Mouse (Mus musculus): ENCODE measurements around the gene Mogs. TPM values are rescaled to one million over a fixed set of nuclear protein-coding genes. Genes with fewer than 3 reads are reported as not detected.

Mogs gene
- polyA plus RNA-seq, 1 experiment from 2014 or later: 13.7 TPM

DNA sequence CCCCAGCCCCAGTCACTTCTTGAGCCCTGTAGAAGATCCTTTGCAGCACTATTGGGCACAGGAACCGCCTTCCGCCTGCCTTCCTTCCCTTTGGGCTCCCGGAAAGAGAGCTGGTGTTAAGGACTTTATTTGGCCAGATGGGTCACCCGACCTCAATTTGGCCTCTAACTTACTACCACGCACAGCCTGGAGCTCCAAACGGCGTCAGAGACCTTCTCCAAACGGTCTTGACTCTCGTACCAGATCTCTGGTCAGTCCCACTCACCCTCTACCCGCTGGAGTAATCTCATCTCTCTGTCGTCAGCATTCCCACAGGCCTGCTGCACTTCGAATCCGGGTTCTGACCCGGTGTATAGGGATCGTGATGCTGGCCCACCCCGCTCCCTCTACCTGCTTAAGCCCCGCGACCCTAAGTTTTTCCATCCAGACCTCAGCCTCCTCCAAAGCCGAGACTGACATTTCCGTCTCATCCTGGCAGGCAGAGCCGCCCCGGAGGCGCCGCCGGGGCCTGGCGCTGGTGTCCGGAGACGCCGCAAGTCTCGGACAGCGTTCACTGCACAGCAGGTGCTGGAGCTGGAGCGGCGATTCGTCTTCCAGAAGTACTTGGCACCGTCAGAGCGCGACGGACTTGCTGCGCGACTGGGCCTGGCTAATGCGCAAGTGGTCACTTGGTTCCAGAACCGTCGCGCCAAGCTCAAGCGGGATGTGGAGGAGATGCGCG is 27.9 kb upstream of the Mogs start:
- peak; percentile 8; the same call in 1 of the 2 replicates for ATAC-seq (ENCODE audit: low read depth)
- no peak overlapping the region for H3K27ac ChIP-seq (ENCODE audit: low read length)
- H3K9ac ChIP-seq (ENCODE audit: low read length): peak overlapping the region; percentile 27; the same call in 1 of the 2 replicates
- WGBS: 2% methylated on average over 47 of the region's 47 CpGs
- peak overlapping the region; percentile 32 for H3K4me3 ChIP-seq (ENCODE audit: low read length)
- H3K27me3 ChIP-seq (ENCODE audit: control insufficient read depth, insufficient read depth, low read depth, low read length): peaks cover 66% of the 10 kb centered on the region
- no peaks in the 10 kb centered on the region for H3K9me3 ChIP-seq (ENCODE audit: control insufficient read depth, low read length)
- peaks cover 12% of the 10 kb centered on the region for H3K4me1 ChIP-seq (replicated peaks; ENCODE audit: control insufficient read depth, insufficient read depth, low read length)
- peak overlapping the region; percentile 43 for H3K4me2 ChIP-seq (ENCODE audit: low read depth, low read length)
- no peaks in the 10 kb centered on the region for H3K36me3 ChIP-seq (ENCODE audit: control insufficient read depth, insufficient read depth, low read length)

DNA sequence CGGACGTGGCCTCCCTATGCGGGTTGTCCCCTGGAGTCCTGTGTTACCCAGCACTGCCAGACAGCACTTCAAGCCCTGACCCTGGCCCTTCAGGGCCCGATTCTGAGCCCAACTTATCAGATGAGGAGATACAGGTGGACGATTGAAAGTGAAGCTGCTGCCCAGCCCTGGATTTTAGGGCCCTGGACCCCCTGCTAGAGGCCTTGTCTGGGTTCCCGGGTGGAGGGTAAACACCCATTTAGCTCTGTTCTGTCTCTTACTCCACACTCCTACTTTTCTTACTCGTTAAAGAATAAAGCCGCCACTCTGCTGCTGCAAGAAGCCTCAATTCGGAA is 27.4 kb upstream of the Mogs start:
- peaks cover 12% of the 10 kb centered on the region for H3K4me1 ChIP-seq (replicated peaks; ENCODE audit: control insufficient read depth, insufficient read depth, low read length)
- WGBS: 13% methylated on average over 9 of the region's 9 CpGs
- ATAC-seq (ENCODE audit: low read depth): no peak
- H3K27ac ChIP-seq (ENCODE audit: low read length): no peak overlapping the region
- H3K36me3 ChIP-seq (ENCODE audit: control insufficient read depth, insufficient read depth, low read length): no peaks in the 10 kb centered on the region
- H3K9me3 ChIP-seq (ENCODE audit: control insufficient read depth, low read length): no peaks in the 10 kb centered on the region
- H3K4me3 ChIP-seq (ENCODE audit: low read length): peak overlapping the region; percentile 32; the same call in 1 of the 2 replicates
- no peak overlapping the region; the same call in 1 of the 2 replicates for H3K9ac ChIP-seq (ENCODE audit: low read length)
- H3K27me3 ChIP-seq (ENCODE audit: control insufficient read depth, insufficient read depth, low read depth, low read length): peaks cover 63% of the 10 kb centered on the region
- H3K4me2 ChIP-seq (ENCODE audit: low read depth, low read length): peak overlapping the region; percentile 43

GRCm38 (mm10) chr6:83092416-83093127 is 22.7 kb upstream of the Mogs start:
- peaks cover 3% of the 10 kb centered on the region; the same call in 1 of the 2 replicates for H3K9me3 ChIP-seq (ENCODE audit: control insufficient read depth, low read length)
- H3K27ac ChIP-seq (ENCODE audit: low read length): peak overlapping the region; percentile 24
- H3K9ac ChIP-seq (ENCODE audit: low read length): no peak overlapping the region
- 20% methylated on average over 6 of the region's 6 CpGs for WGBS
- H3K4me1 ChIP-seq (replicated peaks; ENCODE audit: control insufficient read depth, insufficient read depth, low read length): peaks cover 4% of the 10 kb centered on the region
- ATAC-seq (ENCODE audit: low read depth): peak; percentile 64
- H3K27me3 ChIP-seq (ENCODE audit: control insufficient read depth, insufficient read depth, low read depth, low read length): peaks cover 19% of the 10 kb centered on the region
- no peak overlapping the region for H3K4me2 ChIP-seq (ENCODE audit: low read depth, low read length)
- no peak overlapping the region for H3K4me3 ChIP-seq (ENCODE audit: low read length)
- H3K36me3 ChIP-seq (ENCODE audit: control insufficient read depth, insufficient read depth, low read length): no peaks in the 10 kb centered on the region

DNA sequence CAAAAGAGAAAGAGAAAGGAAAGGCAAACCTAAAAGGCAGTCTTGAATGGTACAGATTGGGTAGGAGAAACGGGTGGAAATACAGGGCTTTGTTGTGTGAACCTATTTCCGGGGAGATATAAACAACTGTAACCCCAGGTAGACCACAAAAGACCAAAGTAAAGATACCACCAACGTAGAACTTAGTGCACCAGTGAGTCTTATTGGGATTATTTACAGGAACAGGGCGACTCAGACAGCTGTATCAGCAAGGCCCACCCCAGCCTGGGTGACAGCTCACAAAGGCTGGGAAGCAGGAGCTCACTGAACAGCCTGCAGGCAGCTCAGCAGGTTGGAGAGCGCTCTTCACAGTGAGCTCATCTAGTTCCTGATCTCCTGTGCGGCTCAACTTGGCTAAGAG is 19.3 kb upstream of the Mogs start:
- H3K4me1 ChIP-seq (replicated peaks; ENCODE audit: control insufficient read depth, insufficient read depth, low read length): no peaks in the 10 kb centered on the region
- peaks cover 3% of the 10 kb centered on the region; the same call in 1 of the 2 replicates for H3K9me3 ChIP-seq (ENCODE audit: control insufficient read depth, low read length)
- H3K36me3 ChIP-seq (ENCODE audit: control insufficient read depth, insufficient read depth, low read length): no peaks in the 10 kb centered on the region
- H3K4me3 ChIP-seq (ENCODE audit: low read length): no peak overlapping the region
- no peak for ATAC-seq (ENCODE audit: low read depth)
- 48% methylated on average over 6 of the region's 6 CpGs for WGBS
- no peak overlapping the region for H3K27ac ChIP-seq (ENCODE audit: low read length)
- no peaks in the 10 kb centered on the region for H3K27me3 ChIP-seq (ENCODE audit: control insufficient read depth, insufficient read depth, low read depth, low read length)
- no peak overlapping the region for H3K9ac ChIP-seq (ENCODE audit: low read length)
- H3K4me2 ChIP-seq (ENCODE audit: low read depth, low read length): no peak overlapping the region

DNA sequence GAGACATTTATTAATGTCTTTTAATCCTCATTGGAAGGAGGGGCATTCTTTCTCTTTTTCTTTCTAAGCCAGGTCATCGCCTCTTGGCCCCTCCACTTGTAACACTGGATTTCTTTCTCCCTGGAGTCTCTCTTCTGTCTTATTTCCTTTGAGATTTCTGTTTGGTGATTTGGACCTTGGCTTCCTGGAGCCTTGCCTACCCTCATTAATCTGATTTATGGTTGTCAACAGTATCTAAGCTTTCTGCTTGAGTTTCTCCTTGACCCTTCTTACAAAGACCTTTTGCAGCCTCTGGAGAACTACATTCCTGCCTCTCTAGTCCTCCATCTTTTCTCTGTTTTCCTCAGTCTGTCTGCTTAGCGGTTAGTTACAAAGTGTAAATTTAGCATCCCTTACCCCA is 16.9 kb upstream of the Mogs start:
- ATAC-seq (ENCODE audit: low read depth): no peak
- Histone ChIP-seq H3K27ac (ENCODE audit: low read length) (no peak overlapping the region), H3K9me3 (ENCODE audit: control insufficient read depth, low read length) (peaks cover 3% of the 10 kb centered on the region; the same call in 1 of the 2 replicates), H3K4me3 (ENCODE audit: low read length) (no peak overlapping the region), H3K9ac (ENCODE audit: low read length) (no peak overlapping the region), H3K4me1 (replicated peaks; ENCODE audit: control insufficient read depth, insufficient read depth, low read length) (peaks cover 13% of the 10 kb centered on the region), H3K4me2 (ENCODE audit: low read depth, low read length) (no peak overlapping the region), H3K27me3 (ENCODE audit: control insufficient read depth, insufficient read depth, low read depth, low read length) (no peaks in the 10 kb centered on the region), H3K36me3 (ENCODE audit: control insufficient read depth, insufficient read depth, low read length) (no peaks in the 10 kb centered on the region)
- 72% methylated on average over 2 of the region's 2 CpGs for WGBS

- peak; percentile 92 for ATAC-seq (ENCODE audit: low read depth)
- peak within 1 kb of the TSS; percentile 87 for H3K9ac ChIP-seq (ENCODE audit: low read length)
Measured at GRCm38 (mm10) chr6:83101316-83101687, 14.0 kb upstream of the Mogs start, which contains the start of the genes Ccdc142 and Gm42688. Ccdc142 (plus strand) TSS chr6:83101601. Gm42688 (plus strand) TSS chr6:83101617.

DNA sequence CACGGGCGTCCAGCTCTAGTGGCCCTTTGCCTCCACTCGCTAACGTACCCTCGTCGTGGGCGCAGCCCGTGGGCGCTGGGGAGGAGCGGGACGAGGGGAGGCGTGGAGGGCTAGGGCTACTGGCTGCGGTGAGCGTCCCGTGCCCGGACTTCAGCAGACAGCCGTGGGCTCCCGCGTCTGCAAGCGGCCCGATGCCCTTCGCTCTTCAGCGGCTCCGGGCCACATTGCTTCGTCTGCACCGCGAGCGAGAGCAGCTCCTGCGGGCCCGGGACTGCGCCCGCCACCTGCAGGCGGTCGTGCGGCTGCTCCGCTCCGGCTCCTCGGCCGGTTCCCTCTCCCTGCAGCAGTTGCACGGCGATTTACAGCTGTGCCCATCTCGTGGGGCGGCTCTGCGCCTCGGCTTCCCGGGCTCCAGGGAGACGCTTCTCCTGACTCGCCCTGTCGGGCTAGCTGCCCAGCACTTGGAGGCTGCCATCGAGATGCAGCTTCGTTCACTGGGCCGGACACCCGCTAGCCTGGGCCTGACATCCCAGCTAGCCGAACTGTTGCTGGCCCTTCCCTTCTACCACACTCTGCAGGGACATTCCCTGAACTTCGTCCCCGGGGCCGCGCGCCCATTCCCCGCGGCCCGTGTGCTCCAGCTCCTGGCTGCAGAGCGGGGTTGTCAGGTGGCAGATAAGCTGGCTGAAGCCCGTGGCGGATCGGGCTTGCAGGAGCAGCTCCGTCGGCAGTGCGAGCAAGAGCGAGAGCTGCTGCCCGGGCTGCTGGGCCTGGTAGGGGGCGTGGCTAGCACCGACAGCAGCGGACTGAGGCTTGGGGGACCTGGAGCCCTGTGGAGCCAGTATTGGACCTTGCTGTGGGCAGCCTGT is 13.4 kb upstream of the Mogs start:
- under 1% methylated on average over 73 of the region's 74 CpGs for WGBS
- Histone ChIP-seq H3K4me2 (ENCODE audit: low read depth, low read length) (peak overlapping the region; percentile 100), H3K27ac (ENCODE audit: low read length) (peak overlapping the region; percentile 86), H3K4me3 (ENCODE audit: low read length) (peak overlapping the region; percentile 85), H3K4me1 (replicated peaks; ENCODE audit: control insufficient read depth, insufficient read depth, low read length) (peaks cover 14% of the 10 kb centered on the region), H3K27me3 (ENCODE audit: control insufficient read depth, insufficient read depth, low read depth, low read length) (no peaks in the 10 kb centered on the region), H3K36me3 (ENCODE audit: control insufficient read depth, insufficient read depth, low read length) (no peaks in the 10 kb centered on the region; the same call in 1 of the 2 replicates), H3K9me3 (ENCODE audit: control insufficient read depth, low read length) (no peaks in the 10 kb centered on the region), H3K9ac (ENCODE audit: low read length) (peak overlapping the region; percentile 87)
- peak; percentile 85 for ATAC-seq (ENCODE audit: low read depth)

More at GRCm38 (mm10) chr6:83101316-83101687, 14.0 kb upstream of the Mogs start, which contains the start of the genes Ccdc142 and Gm42688:
- Histone ChIP-seq H3K36me3 (ENCODE audit: control insufficient read depth, insufficient read depth, low read length) (no peaks in the 10 kb centered on the region), H3K27me3 (ENCODE audit: control insufficient read depth, insufficient read depth, low read depth, low read length) (no peaks in the 10 kb centered on the region), H3K4me2 (ENCODE audit: low read depth, low read length) (peak within 1 kb of the TSS; percentile 100), H3K27ac (ENCODE audit: low read length) (peak within 1 kb of the TSS; percentile 86), H3K4me3 (ENCODE audit: low read length) (peak within 1 kb of the TSS; percentile 85), H3K4me1 (replicated peaks; ENCODE audit: control insufficient read depth, insufficient read depth, low read length) (peaks cover 14% of the 10 kb centered on the region), H3K9me3 (ENCODE audit: control insufficient read depth, low read length) (no peaks in the 10 kb centered on the region)
- under 1% methylated on average over 25 of the region's 25 CpGs for WGBS

DNA sequence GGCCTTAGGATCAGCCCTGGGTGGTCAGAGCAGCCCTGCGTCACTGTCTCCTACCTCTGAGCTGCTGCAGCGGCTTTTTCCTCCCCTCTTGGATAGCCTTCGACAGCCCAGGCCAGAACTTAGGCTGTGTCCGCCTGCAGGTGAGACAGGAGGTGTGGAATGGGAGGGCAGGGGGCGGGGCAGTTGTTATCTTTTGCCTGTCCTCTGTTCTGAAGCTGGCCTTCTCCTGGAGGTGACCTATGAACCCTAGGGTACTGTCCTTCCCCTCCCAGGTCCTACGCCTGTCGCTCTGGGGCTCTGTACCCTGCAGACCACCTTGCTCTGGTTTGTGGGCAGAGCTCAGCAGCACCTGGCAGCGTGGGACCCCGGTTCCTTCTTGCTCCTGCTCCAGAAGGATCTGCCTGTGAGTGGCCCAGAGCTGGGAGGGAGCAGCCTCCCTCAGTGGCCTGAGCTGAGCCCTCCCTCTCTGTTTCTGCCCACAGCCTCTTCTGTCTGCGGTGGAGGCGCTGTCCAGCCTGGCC is 12.1 kb upstream of the Mogs start:
- Histone ChIP-seq H3K36me3 (ENCODE audit: control insufficient read depth, insufficient read depth, low read length) (no peaks in the 10 kb centered on the region; the same call in 1 of the 2 replicates), H3K4me2 (ENCODE audit: low read depth, low read length) (no peak overlapping the region), H3K4me1 (replicated peaks; ENCODE audit: control insufficient read depth, insufficient read depth, low read length) (peaks cover 20% of the 10 kb centered on the region), H3K4me3 (ENCODE audit: low read length) (no peak overlapping the region), H3K9ac (ENCODE audit: low read length) (peak overlapping the region; percentile 87; the same call in 1 of the 2 replicates), H3K27ac (ENCODE audit: low read length) (no peak overlapping the region), H3K27me3 (ENCODE audit: control insufficient read depth, insufficient read depth, low read depth, low read length) (no peaks in the 10 kb centered on the region), H3K9me3 (ENCODE audit: control insufficient read depth, low read length) (no peaks in the 10 kb centered on the region)
- WGBS: 52% methylated on average over 11 of the region's 11 CpGs
- ATAC-seq (ENCODE audit: low read depth): no peak
